Mouse (Mus musculus) spleen, adult 2 months (tissue): ENCODE data around the gene Lhx3.

ENCODE experiments used
- CTCF ChIP-seq: fragments of 200-500 bp; IDR thresholded peaks from 2 replicates; pipeline ENCODE4 v1.5.1; 2011; ENCODE audit warnings: mild to moderate bottlenecking, inconsistent platforms; ENCODE audit not compliant: insufficient read depth, insufficient read length, insufficient replicate concordance; ENCODE audit errors: extremely low read depth
- POLR2A ChIP-seq: fragments of 200-500 bp; IDR thresholded peaks from 2 replicates; pipeline ENCODE4 v1.6.1; 2011; ENCODE audit warnings: low read depth, low read length, inconsistent platforms

GRCm38 (mm10) chr2:26223961-26224360 is 15.9 kb upstream of the Lhx3 start:
- TF ChIP-seq CTCF (no peak), POLR2A (no peak)
